Mouse (Mus musculus): ENCODE results near the gene Umps.

- TF ChIP-seq POLR2A (IDR thresholded peaks at IDR 0.05; ENCODE audit: low read depth, low read length) (no peak), USF1 (IDR thresholded peaks at IDR 0.05; ENCODE audit: low read depth, low read length) (no peak)
Measured at GRCm38 (mm10) chr16:33985372-33985771, 18.5 kb upstream of the Umps start.
